Mouse (Mus musculus) liver, adult (tissue): ENCODE results near the gene Olfr543.

Experiments
- GATA4 ChIP-seq: IDR thresholded peaks from 2 replicates; pipeline ENCODE4 v1.6.1; 2014; ENCODE audit warnings: mild to moderate bottlenecking, low read length; ENCODE audit not compliant: insufficient replicate concordance

Gene Olfr543

DNA sequence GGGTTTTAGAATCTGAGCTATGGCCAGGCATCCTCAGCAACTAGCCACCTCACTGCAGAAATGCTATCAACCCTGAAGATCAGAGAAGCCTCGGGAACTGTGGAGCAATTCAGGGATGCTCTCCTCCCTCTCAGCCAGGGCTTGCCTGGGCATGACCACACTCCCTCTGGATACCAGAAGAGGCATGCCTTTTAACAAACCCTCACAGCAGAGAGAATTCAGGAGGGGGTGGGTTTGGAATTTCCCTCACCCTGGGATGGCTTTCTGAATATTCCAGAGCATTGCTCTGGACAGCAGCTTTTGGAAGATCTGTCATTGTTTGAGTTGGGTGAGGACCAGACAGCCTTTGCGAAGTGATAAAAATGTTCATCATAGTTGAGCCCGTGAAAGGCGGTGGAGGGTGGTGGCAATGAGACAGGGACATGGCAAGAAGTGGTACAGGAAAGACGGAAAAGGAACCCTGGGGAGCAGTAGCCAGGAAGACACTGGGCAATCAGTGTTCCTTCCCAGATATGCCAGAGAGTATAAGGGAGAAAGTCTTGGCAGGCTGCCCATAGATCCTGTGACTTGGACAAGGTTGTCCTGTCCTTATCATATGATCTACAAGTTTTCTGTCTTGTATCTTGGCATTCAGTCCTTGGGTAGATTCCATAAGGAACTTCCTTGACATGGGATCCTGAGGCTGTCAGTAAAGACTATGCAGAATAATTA is 2.0 kb downstream of the Olfr543 start:
- peak; percentile 48; the same call in 1 of the 2 replicates for TF ChIP-seq GATA4

DNA sequence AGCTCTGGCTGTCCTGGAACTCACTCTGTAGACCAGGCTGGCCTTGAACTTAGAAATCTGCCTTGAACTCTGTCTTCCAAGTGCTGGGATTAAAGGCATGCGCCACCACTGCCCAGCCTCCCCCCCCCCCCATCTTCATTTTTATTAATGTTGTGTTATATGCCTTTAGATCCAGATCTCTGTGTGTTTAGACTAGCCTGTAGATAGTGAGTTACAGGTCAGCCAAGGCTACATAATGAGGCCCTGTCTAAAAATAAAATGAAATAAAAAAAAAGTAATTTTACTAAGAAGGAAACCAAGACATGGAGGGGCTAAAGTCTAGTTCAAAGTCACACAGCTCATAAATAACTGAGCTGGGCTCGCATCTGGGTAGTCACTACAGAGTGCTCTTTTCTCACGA is 2.6 kb downstream of the Olfr543 start:
- TF ChIP-seq GATA4 = no peak

GRCm38 (mm10) chr7:102478425-102478824 is 3.1 kb downstream of the Olfr543 start:
- TF ChIP-seq GATA4 = no peak

DNA sequence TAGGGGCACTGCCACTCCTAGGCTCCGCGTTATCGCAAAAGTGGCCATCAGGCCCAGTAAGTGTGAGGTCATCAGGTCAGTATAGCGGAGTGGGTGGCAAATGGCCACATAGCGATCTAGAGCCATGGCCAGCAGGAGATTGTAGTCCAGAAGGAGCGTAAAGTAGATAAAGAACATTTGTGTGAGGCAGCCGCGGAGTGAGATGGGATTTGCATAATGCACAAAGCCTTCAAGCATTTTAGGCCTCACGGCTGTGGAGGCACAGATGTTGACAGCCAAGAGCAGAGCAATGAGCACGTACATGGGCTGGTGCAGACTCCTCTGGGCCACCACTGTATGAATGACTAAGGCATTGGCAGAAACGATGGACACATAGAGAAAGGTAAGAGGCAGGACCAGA is 4.1 kb downstream of the Olfr543 start:
- no peak for TF ChIP-seq GATA4

- no peak for TF ChIP-seq GATA4
These were observed 4.9 kb downstream of the Olfr543 start for GRCm38 (mm10) chr7:102476601-102477000.

- no peak for TF ChIP-seq GATA4
These were observed 8.8 kb downstream of the Olfr543 start for GRCm38 (mm10) chr7:102472675-102473074.

GRCm38 (mm10) chr7:102467566-102467965 is 13.9 kb downstream of the Olfr543 start:
- no peak for TF ChIP-seq GATA4

DNA sequence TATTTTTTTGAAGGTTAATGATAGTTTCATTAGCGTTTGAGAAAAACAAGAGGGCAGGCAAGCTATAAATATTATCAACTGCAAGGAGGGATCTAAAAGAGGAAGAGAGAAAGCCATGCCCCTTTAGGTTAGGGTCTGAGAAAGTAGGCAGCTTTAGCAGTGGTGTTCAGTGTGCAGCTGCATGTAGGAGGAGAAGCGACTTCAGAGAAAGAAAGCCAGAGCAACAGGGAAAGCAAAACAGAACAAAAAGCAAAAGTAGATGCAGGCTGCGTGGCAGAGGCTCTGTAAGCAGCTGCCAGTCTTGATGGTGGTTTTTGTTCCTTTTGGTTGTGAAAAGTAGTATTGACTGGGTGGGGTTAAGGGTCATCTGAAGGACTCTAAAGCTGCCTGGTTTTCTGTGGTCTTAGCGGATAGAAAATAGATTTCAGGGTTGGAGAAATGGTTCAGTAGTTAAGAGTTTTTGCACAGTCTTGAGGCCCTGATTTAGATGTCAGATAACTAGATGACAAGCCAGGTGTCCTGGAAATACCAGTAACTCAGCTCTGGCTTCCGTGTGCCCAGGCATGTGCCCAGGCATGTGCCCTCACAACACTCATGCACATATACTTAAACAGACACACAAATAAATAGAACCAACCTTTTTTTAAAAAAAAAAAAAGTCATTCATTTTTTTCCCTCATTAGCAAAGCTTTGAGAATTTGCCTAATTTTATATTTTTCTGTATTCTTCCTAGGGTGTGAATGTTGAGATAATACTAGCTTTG is 22.7 kb downstream of the Olfr543 start:
- TF ChIP-seq GATA4 = no peak

- no peak for TF ChIP-seq GATA4
These were observed 35.0 kb downstream of the Olfr543 start for GRCm38 (mm10) chr7:102446438-102446837.

- TF ChIP-seq GATA4 = no peak
These were observed 37.2 kb downstream of the Olfr543 start for GRCm38 (mm10) chr7:102444301-102444700.

DNA sequence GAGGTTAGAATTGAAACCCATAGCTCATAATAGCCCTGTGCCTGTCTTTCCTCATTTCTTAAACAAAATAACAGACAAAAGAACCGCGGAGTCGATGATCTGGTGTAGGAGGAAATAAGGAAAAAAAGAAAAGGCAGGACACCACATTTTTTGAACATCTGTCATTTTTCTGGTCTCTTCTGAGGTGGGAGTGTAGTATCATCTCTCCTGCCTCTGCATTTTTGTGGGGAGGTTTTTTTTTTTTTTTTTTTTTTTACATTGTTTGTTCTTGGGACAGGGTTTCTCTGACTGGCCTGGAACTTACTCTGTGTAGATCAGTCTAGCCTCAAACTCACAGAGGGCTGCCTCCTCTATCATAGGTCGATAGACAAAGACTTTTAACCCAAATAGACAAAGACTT is 39.0 kb downstream of the Olfr543 start:
- TF ChIP-seq GATA4 = no peak

GRCm38 (mm10) chr7:102441657-102442391 is 39.7 kb downstream of the Olfr543 start, which contains the start of gene Rrm1:
Gene Rrm1 (plus strand): TSS chr7:102441695.
- TF ChIP-seq GATA4 = no peak

GRCm38 (mm10) chr7:102440822-102441656 is 40.4 kb downstream of the Olfr543 start:
- TF ChIP-seq GATA4 = no peak

DNA sequence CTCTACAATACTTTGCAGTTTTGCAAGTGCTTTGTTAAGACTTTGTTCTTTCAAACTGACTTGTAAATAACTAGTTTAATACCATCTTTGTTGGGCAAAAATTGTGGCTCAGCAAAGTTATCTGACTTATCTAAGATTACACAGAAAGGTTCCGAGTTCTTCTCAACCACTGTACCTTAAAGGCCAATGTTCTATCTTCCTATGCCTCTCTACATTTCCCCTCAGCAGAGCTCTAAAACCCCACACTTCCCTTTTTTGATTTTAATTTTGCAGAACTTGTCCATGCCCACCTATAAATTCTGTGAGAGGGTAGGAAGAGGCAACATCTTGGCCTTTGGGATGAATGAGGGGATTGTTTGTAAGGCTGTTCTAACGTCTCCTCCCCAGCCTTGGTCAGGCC is 47.1 kb downstream of the Olfr543 start:
- TF ChIP-seq GATA4 = no peak
